Comparison of ENCODE assay signal across 7 mouse cellular contexts in genomic region chr9:36858677-36859076, GRCm38 (mm10). TPM values are rescaled to one million over a fixed set of nuclear protein-coding genes. Genes with fewer than 3 reads are reported as not detected.
A peak's percentile ranks its signal among the peaks of the same experiment; 100 is the strongest.
DNase-seq lines count a peak whose midpoint lies in the region; ATAC-seq and TF ChIP-seq lines count a peak whose summit lies in the region.

No protein-coding gene starts in this region.

- peak; percentile 90 for DNase-seq in cerebellum, adult 11 months
- DNase-seq in cerebellum, postnatal 14 days: peak; percentile 89 to 93
- peak; percentile 36 to 60 for DNase-seq in left cerebral cortex, postnatal 14 days (ENCODE audit: low spot score in 2 of 2)
- no peak for DNase-seq in T-cell, adult 2 months (ENCODE audit: low spot score)
- DNase-seq in liver, postnatal 0 days: no peak

- intact Hi-C loops in left cerebral cortex, postnatal 14 days (cut with DNase I): no loop called here

- TF ChIP-seq CTCF in liver, postnatal 0 days (IDR thresholded peaks at IDR 0.05; ENCODE audit: low read depth): no peak

- no peaks in the 10 kb centered on the region for H3K27me3 ChIP-seq in midbrain, embryonic 12.5 days
- H3K27me3 ChIP-seq in midbrain, embryonic 16.5 days (ENCODE audit: control insufficient read depth, insufficient read depth, low read depth, low read length): no peaks in the 10 kb centered on the region
- H3K27me3 ChIP-seq in liver, postnatal 0 days (ENCODE audit: insufficient read depth, low read length): no peaks in the 10 kb centered on the region

- no peak overlapping the region for H3K9ac ChIP-seq in midbrain, embryonic 12.5 days (replicated peaks)
- no peak overlapping the region for H3K9ac ChIP-seq in midbrain, embryonic 16.5 days (ENCODE audit: low read depth, low read length)
- no peak overlapping the region for H3K9ac ChIP-seq in liver, postnatal 0 days (replicated peaks)

- peaks cover 74% of the 10 kb centered on the region for H3K36me3 ChIP-seq in midbrain, embryonic 12.5 days
- peaks cover 27% of the 10 kb centered on the region for H3K36me3 ChIP-seq in midbrain, embryonic 16.5 days (ENCODE audit: control insufficient read depth, insufficient read depth, low read length)
- no peaks in the 10 kb centered on the region for H3K36me3 ChIP-seq in liver, postnatal 0 days (replicated peaks; ENCODE audit: insufficient read depth, low read length)

- no peak overlapping the region for H3K27ac ChIP-seq in midbrain, embryonic 12.5 days (replicated peaks)
- no peak overlapping the region for H3K27ac ChIP-seq in midbrain, embryonic 16.5 days (ENCODE audit: low read length)
- H3K27ac ChIP-seq in liver, postnatal 0 days (ENCODE audit: low read depth): no peak overlapping the region

- no peak for TF ChIP-seq EP300 in liver, postnatal 0 days (IDR thresholded peaks at IDR 0.05; ENCODE audit: low read depth)

- no peaks in the 10 kb centered on the region for H3K9me3 ChIP-seq in midbrain, embryonic 12.5 days
- H3K9me3 ChIP-seq in midbrain, embryonic 16.5 days (replicated peaks; ENCODE audit: control insufficient read depth, low read length, poor library complexity, severe bottlenecking): no peaks in the 10 kb centered on the region
- H3K9me3 ChIP-seq in liver, postnatal 0 days (ENCODE audit: low read length): no peaks in the 10 kb centered on the region

- ATAC-seq in midbrain, embryonic 12.5 days (ENCODE audit: low FRiP score, low read depth): 0 out of 2 replicates have a peak, but pooled peaks have one; percentile 23
- no peak for ATAC-seq in midbrain, embryonic 16.5 days
- no peak for ATAC-seq in liver, postnatal 0 days

- WGBS in midbrain, embryonic 12.5 days: 32% methylated on average over 4 of the region's 4 CpGs
- 27% methylated on average over 4 of the region's 4 CpGs for WGBS in midbrain, embryonic 16.5 days
- 54% methylated on average over 4 of the region's 4 CpGs for WGBS in liver, postnatal 0 days (ENCODE audit: insufficient replicate concordance)

- H3K4me1 ChIP-seq in midbrain, embryonic 12.5 days: peaks cover 15% of the 10 kb centered on the region
- no peaks in the 10 kb centered on the region for H3K4me1 ChIP-seq in midbrain, embryonic 16.5 days (ENCODE audit: control insufficient read depth, insufficient read depth, low read length)
- H3K4me1 ChIP-seq in liver, postnatal 0 days (ENCODE audit: insufficient read depth): no peaks in the 10 kb centered on the region

- no peak overlapping the region for H3K4me2 ChIP-seq in midbrain, embryonic 12.5 days (replicated peaks)
- no peak overlapping the region for H3K4me2 ChIP-seq in midbrain, embryonic 16.5 days (ENCODE audit: low read length)
- H3K4me2 ChIP-seq in liver, postnatal 0 days (ENCODE audit: low read depth, low read length): no peak overlapping the region

- H3K4me3 ChIP-seq in midbrain, embryonic 12.5 days: no peak overlapping the region
- no peak overlapping the region for H3K4me3 ChIP-seq in midbrain, embryonic 16.5 days (ENCODE audit: low read depth, low read length)
- H3K4me3 ChIP-seq in liver, postnatal 0 days (ENCODE audit: low read depth, low read length): no peak overlapping the region

RNA-seq across cellular contexts. Expression of gene Fez1, which starts 37.0 kb away (rescaled TPM):
- polyA plus RNA-seq in midbrain, embryonic 12.5 days (2016; fragmentation: Nextera tagmentation; extraction: Ambion mirVana): 452 and 456 TPM in 2 replicates
- 612 and 638 TPM in 2 replicates for polyA plus RNA-seq in midbrain, embryonic 16.5 days (2015; fragmentation: Nextera tagmentation; extraction: Ambion mirVana)
- 100 to 1,000 TPM; 324 to 329 TPM for total RNA-seq in left cerebral cortex, postnatal 14 days (2021)
- 0.15 and 0.50 TPM in 2 replicates for polyA plus RNA-seq in liver, postnatal 0 days (2015; fragmentation: Nextera tagmentation; extraction: Ambion mirVana)

Comparison
In these comparisons a context has a peak if more than half of its experiments do, and no peak if none do; other contexts are left out.
1. DNase-seq: peak in cerebellum, adult 11 months (single experiment), cerebellum, postnatal 14 days (2 of 2) and left cerebral cortex, postnatal 14 days (2 of 2); none in T-cell, adult 2 months (single experiment) and liver, postnatal 0 days (single experiment).
2. RNA of gene Fez1, which starts 37.0 kb away (polyA plus RNA-seq): 612 to 638 TPM in midbrain, embryonic 16.5 days and 452 to 456 TPM in midbrain, embryonic 12.5 days; 0.15 to 0.50 TPM in liver, postnatal 0 days; every median in the first group is over 100 times any median in the second.